Mouse (Mus musculus): ENCODE results near the gene Atrx. TPM values are rescaled to one million over a fixed set of nuclear protein-coding genes. Genes with fewer than 3 reads are reported as not detected.
A peak's percentile ranks its signal among the peaks of the same experiment; 100 is the strongest.

Gene Atrx
- polyA plus RNA-seq, 1 experiment from 2014 or later, result 257 TPM

DNA sequence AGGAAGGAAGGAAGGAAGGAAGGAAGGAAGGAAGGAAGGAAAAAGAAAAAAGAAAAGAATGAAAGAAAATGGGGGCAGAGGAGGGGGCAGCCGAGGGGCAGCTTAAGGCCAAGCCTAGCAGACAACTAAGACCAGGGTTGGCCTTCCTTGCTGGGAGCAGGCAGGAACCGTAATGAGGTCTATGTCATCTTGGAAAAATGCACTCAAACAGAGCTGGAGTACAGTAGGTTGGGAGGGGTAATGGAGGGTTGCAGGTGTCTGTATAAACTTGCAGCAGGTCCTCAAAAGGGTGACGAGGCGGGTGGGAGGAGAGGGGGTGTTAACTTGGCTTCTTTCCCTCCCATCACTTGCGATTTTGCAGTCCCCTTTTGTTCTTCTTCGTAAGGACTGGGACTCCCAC is 163.2 kb downstream of the Atrx start:
- Histone ChIP-seq H3K9ac (replicated peaks) (no peak overlapping the region), H3K27ac (no peak overlapping the region), H3K36me3 (no peaks in the 10 kb centered on the region), H3K9me3 (no peaks in the 10 kb centered on the region), H3K27me3 (peaks cover 76% of the 10 kb centered on the region), H3K4me3 (replicated peaks) (no peak overlapping the region), H3K4me2 (replicated peaks) (no peak overlapping the region), H3K4me1 (replicated peaks) (0 out of 2 replicates have a peak, but pooled peaks cover 4% of the 10 kb centered on the region)
- ATAC-seq, result no peak
- 32% methylated on average over 6 of the region's 6 CpGs for WGBS

DNA sequence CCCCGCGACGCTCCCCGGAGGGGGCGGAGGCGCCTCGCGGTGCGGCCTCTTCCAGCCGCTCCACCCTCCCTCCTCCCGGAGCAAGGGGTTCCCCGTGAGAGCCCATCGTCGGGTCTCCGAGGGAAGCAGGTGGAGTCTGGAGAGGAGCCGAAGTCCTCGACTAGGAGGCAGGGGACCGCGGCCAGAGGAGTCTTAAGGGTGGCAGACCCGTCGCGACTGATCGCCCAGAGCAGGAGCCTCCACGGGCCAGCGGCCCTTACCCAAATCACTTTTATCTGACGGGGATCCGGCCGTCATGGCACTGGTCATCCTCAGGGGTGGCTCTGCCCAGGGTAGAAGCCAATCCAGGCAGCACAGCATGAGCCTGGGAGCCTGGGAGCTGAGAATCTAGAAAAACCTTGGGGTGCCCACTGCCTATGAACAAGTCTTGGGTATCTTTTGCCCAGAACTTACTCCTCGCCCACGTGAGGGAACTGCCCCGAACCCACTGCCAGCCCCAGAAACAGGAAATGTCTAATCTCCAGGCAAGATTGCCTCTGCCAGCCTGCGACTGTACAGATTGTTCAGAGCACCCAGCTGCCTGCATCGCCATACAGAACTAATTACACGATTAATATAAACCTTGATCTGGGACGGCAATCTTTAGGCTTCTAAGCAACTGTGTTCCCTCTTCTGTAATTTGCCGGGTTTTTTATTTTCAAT is 164.0 kb downstream of the Atrx start:
- H3K27ac ChIP-seq, result no peak overlapping the region
- 0 out of 2 replicates have a peak, but pooled peaks cover 4% of the 10 kb centered on the region for H3K4me1 ChIP-seq (replicated peaks)
- peak; percentile 35 for ATAC-seq
- no peaks in the 10 kb centered on the region for H3K9me3 ChIP-seq
- no peak overlapping the region for H3K9ac ChIP-seq (replicated peaks)
- 22% methylated on average over 36 of the region's 36 CpGs for WGBS
- peak overlapping the region; percentile 42 for H3K4me3 ChIP-seq (replicated peaks)
- peak overlapping the region; percentile 65 for H3K4me2 ChIP-seq (replicated peaks)
- peaks cover 71% of the 10 kb centered on the region for H3K27me3 ChIP-seq
- H3K36me3 ChIP-seq, result no peaks in the 10 kb centered on the region

DNA sequence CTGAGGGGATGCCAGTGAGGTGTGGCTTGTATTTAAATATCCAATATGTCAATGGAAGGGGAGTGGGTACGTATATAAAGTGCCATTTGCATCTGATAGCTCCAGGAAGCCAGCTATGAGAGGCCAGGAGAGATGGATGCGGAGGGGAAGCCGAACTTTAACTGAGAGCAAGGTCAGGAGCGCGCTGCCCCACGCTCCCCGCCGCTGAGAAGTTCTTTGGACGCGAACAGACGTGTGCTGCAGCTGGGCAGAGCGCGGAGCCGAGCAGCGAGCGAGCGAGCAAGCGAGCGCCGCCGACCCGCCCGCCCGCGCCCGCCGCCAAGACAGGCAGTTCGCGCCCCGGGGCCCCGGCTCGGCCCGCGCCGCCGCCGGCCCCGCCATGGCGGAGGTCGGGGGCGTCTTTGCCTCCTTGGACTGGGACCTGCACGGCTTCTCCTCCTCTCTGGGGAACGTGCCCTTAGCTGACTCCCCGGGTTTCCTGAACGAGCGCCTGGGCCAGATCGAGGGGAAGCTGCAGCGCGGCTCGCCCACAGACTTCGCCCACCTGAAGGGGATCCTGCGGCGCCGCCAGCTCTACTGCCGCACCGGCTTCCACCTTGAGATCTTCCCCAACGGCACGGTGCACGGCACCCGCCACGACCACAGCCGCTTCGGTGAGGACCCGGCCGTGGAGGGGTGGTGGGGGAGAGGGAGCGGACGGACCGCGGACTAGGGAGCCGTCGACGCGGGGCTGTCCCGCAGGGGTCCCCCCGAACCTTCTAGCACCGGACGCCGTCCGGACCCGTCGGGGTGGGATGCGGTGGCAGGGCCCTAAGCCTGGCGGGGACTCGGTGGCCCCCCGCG is 164.8 kb downstream of the Atrx start, which contains the start of gene Fgf16:
Gene Fgf16, plus strand, starts transcription at position 118 of the 843 bp plus-strand sequence.
- H3K4me1 ChIP-seq (replicated peaks), result 0 out of 2 replicates have a peak, but pooled peaks cover 4% of the 10 kb centered on the region
- peak; percentile 55 for ATAC-seq

DNA sequence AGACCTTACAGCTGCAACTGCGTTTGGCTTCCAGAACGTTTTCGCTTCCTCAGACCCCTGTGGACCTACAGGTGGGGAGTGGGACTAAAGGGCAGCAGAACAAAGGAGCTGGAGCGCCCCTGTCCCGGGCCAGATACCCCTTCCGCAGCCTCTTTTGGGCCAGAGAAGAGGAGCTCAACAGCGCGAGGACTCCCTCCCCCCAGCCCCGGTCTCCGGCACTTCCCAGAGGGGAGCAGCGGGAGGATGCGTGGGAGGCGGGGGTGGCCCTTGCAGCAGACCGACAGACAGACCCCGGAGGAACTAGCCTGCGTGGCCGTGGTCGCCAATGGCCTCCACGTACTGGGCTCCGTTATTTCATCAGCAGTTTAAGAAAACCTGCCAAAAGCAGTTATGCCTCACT is 165.6 kb downstream of the Atrx start:
- H3K27ac ChIP-seq, result no peak overlapping the region
- no peaks in the 10 kb centered on the region for H3K9me3 ChIP-seq
- no peaks in the 10 kb centered on the region for H3K36me3 ChIP-seq
- peak overlapping the region; percentile 42 for H3K4me3 ChIP-seq (replicated peaks)
- H3K4me2 ChIP-seq (replicated peaks), result peak overlapping the region; percentile 65
- H3K9ac ChIP-seq (replicated peaks), result 0 out of 2 replicates have a peak overlapping the region, but pooled peaks have one; percentile 23
- H3K27me3 ChIP-seq, result peaks cover 67% of the 10 kb centered on the region
- 22% methylated on average over 20 of the region's 20 CpGs for WGBS
- 0 out of 2 replicates have a peak, but pooled peaks cover 4% of the 10 kb centered on the region for H3K4me1 ChIP-seq (replicated peaks)
- peak; percentile 62 for ATAC-seq

More for the DNA sequence above, 164.8 kb downstream of the Atrx start, which contains the start of gene Fgf16:
- H3K9me3 ChIP-seq, result no peaks in the 10 kb centered on the region
- peaks cover 67% of the 10 kb centered on the region for H3K27me3 ChIP-seq
- peak within 1 kb of the TSS; percentile 42 for H3K4me3 ChIP-seq (replicated peaks)
- WGBS, result 22% methylated on average over 75 of the region's 86 CpGs
- H3K36me3 ChIP-seq, result no peaks in the 10 kb centered on the region
- peak within 1 kb of the TSS; percentile 65 for H3K4me2 ChIP-seq (replicated peaks)
- H3K9ac ChIP-seq (replicated peaks), result 0 out of 2 replicates have a peak within 1 kb of the TSS, but pooled peaks have one; percentile 23
- no peak within 1 kb of the TSS for H3K27ac ChIP-seq

DNA sequence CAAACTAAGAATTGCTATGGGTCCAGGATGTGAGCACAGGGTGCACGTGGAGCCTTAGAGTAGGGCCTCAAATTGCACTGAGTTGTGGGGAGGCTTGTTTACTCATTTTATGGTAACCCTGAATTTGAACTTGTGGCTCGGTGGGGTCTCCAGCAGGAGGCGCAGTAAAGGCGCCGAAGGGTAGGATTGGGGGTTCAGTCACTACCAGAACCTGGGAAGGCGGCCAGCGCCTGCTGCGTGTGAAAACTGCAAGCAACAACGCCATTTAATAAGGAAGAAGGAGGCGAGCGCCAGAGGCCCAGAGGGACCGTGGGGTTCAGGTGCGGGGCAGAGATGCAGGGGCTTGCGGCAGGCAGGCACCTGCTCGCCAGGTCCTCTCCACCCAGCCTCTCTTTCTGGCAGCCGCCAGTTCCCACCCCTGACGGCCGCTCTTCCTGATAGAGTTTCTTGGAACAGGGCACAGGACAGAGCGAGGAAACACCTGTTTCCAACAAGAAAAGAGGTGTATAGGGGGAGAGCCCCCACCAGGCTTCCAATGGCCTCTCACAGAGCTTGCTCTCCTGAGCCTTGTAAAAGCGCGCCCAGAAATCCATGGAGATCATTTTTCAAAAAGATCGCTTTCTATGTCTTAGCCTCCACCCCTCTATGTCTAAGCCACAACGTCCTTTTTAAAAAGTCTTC is 166.2 kb downstream of the Atrx start:
- H3K36me3 ChIP-seq, result no peaks in the 10 kb centered on the region
- peak overlapping the region; percentile 65 for H3K4me2 ChIP-seq (replicated peaks)
- no peaks in the 10 kb centered on the region for H3K9me3 ChIP-seq
- peak; percentile 44 for ATAC-seq
- peak overlapping the region; percentile 42 for H3K4me3 ChIP-seq (replicated peaks)
- 0 out of 2 replicates have a peak, but pooled peaks cover 4% of the 10 kb centered on the region for H3K4me1 ChIP-seq (replicated peaks)
- no peak overlapping the region for H3K27ac ChIP-seq
- 20% methylated on average over 23 of the region's 23 CpGs for WGBS
- H3K27me3 ChIP-seq, result peaks cover 63% of the 10 kb centered on the region
- H3K9ac ChIP-seq (replicated peaks), result no peak overlapping the region

Other genes starting within 250 kb of the Atrx start
- not detected in 2 replicates for gene Fgf16, start 165.1 kb downstream of the Atrx start, polyA plus RNA-seq (2015; fragmentation: Nextera tagmentation; extraction: Ambion mirVana)
- gene Magt1, start 82.5 kb upstream of the Atrx start, polyA plus RNA-seq (2015; fragmentation: Nextera tagmentation; extraction: Ambion mirVana), result 25.7 and 26.1 TPM in 2 replicates
- gene Cox7b, start 86.3 kb upstream of the Atrx start, polyA plus RNA-seq (2015; fragmentation: Nextera tagmentation; extraction: Ambion mirVana), result 334 and 374 TPM in 2 replicates
- 19.2 and 20.0 TPM in 2 replicates for gene Atp7a, start 97.9 kb upstream of the Atrx start, polyA plus RNA-seq (2015; fragmentation: Nextera tagmentation; extraction: Ambion mirVana)
- 0.17 and 0.21 TPM in 2 replicates for gene Tlr13, start 213.8 kb upstream of the Atrx start, polyA plus RNA-seq (2015; fragmentation: Nextera tagmentation; extraction: Ambion mirVana)